Mouse (Mus musculus): ENCODE measurements at regions not wholly inside any gene's neighbourhood (a gene's known extent, or its start where the extent isn't known, plus 50 kb on each side); places are given as distances from the start of the nearest gene placed in this dataset.
A peak's percentile ranks its signal among the peaks of the same experiment; 100 is the strongest.

DNA sequence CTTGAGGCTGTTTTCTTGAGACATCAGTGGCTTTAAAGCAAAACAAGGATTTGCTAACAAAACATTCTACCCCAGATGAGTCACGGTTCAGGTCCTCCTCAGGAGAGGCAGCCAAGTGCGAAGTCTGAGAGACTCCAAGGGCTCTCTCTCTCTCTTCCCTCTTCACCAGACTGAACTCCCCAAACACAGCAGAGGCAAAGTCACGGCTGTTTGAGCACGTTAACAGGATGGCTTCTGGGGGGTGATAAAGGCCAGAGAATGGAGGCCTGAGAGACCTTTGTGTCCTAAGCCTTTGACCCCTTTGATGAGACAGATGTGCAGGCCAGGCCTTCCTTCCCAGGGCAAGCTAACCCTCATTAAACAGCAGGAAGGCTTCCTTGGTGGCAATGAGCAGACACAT, 122.7 kb upstream of the Rcn1 start:
- Histone ChIP-seq H3K4me3 (ENCODE audit: low read depth, low read length) (no peak overlapping the region), H3K36me3 (ENCODE audit: control insufficient read depth, insufficient read depth) (no peaks in the 10 kb centered on the region), H3K27ac (ENCODE audit: low read depth, low read length) (no peak overlapping the region), H3K9me3 (ENCODE audit: control insufficient read depth) (no peaks in the 10 kb centered on the region), H3K27me3 (replicated peaks; ENCODE audit: control insufficient read depth, insufficient read depth, low read length) (no peaks in the 10 kb centered on the region), H3K4me2 (replicated peaks; ENCODE audit: low read depth) (no peak overlapping the region), H3K4me1 (replicated peaks; ENCODE audit: control insufficient read depth, insufficient read depth, low read length) (no peaks in the 10 kb centered on the region), H3K9ac (ENCODE audit: low read depth, low read length) (no peak overlapping the region)
- ATAC-seq = no peak
- no peak for TF ChIP-seq CTCF (IDR thresholded peaks at IDR 0.05; ENCODE audit: low read depth)
- WGBS = 30% methylated on average over 4 of the region's 4 CpGs

DNA sequence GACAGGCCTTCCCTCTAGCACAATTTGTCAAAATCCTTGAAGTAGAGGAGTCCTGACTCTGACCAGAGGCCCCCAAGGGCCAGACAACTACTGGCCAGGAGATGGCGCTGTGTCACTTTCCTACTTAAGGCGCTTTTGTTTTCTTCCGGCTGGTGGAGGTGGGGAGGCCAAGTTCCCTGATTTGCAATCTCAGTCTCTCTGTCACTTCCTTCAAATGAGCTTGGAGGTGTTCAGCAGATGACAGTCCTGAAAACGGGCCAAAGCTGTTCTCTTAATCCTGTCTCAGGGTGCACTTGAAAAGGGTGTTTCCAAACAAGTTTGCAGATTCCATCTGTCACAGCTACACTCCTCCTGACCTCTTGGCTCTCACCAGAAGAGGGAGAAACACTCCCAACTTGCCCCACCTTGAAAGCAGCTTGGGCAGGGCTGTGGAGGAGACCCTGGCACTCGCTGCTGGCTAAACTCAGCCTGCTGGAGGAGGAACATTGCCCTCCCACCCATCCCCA, 124.2 kb upstream of the Rcn1 start:
- TF ChIP-seq CTCF (IDR thresholded peaks at IDR 0.05; ENCODE audit: low read depth) = peak; percentile 73
- Histone ChIP-seq H3K4me3 (ENCODE audit: low read depth, low read length) (no peak overlapping the region), H3K4me2 (replicated peaks; ENCODE audit: low read depth) (no peak overlapping the region), H3K9ac (ENCODE audit: low read depth, low read length) (no peak overlapping the region), H3K27ac (ENCODE audit: low read depth, low read length) (no peak overlapping the region), H3K27me3 (replicated peaks; ENCODE audit: control insufficient read depth, insufficient read depth, low read length) (no peaks in the 10 kb centered on the region), H3K4me1 (replicated peaks; ENCODE audit: control insufficient read depth, insufficient read depth, low read length) (no peaks in the 10 kb centered on the region), H3K36me3 (ENCODE audit: control insufficient read depth, insufficient read depth) (no peaks in the 10 kb centered on the region), H3K9me3 (ENCODE audit: control insufficient read depth) (no peaks in the 10 kb centered on the region)
- 7% methylated on average over 5 of the region's 5 CpGs for WGBS
- no peak for ATAC-seq

DNA sequence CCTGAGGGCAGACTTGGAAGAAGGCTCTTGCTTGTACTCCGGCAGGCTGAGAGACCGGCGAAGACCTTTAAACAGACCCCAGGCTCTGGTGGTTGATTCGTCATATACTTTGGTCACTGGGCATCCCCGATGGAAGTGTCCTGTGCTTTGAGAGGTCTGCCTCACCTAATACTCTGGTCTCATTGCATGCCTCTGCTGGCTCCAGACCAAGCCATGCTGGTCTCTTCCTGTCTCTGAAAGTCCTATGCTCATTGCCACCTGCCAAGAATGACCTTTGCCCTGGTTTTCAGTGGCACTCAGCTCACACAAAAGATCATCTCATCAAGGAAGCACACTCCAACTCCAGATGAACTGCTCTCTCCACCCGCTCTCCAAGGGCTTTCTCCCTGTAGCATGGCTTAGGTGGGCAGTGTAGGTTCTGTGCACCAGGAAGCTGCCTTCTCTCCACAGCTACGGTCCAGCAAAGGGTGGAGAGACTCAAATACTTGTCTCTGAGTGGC, 126.0 kb upstream of the Rcn1 start:
- no peak overlapping the region for H3K4me2 ChIP-seq (replicated peaks; ENCODE audit: low read depth)
- WGBS = 75% methylated on average over 7 of the region's 7 CpGs
- H3K4me3 ChIP-seq (ENCODE audit: low read depth, low read length) = no peak overlapping the region
- H3K36me3 ChIP-seq (ENCODE audit: control insufficient read depth, insufficient read depth) = no peaks in the 10 kb centered on the region
- TF ChIP-seq CTCF (IDR thresholded peaks at IDR 0.05; ENCODE audit: low read depth) = no peak
- no peaks in the 10 kb centered on the region for H3K9me3 ChIP-seq (ENCODE audit: control insufficient read depth)
- no peak for ATAC-seq
- H3K27me3 ChIP-seq (replicated peaks; ENCODE audit: control insufficient read depth, insufficient read depth, low read length) = no peaks in the 10 kb centered on the region
- no peak overlapping the region for H3K9ac ChIP-seq (ENCODE audit: low read depth, low read length)
- H3K4me1 ChIP-seq (replicated peaks; ENCODE audit: control insufficient read depth, insufficient read depth, low read length) = no peaks in the 10 kb centered on the region
- no peak overlapping the region for H3K27ac ChIP-seq (ENCODE audit: low read depth, low read length)

DNA sequence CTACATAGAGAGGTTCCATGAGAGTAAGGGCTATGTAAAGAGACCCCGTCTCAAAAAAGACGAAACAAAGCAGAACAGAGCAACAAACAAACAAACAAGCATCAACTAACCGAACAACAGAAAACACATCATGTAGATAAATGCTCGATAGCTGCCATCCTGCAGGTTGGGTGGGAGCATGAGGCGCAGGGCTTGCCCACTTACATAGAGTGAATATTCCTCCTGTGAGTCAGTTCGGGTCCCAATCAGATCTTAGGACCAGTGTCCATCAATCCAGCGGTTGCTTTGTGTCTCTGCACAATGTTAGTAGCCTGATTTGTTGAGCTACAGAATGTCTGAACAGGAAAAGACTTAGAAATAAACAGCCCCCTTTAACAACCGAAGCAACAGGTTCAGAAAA, 129.4 kb upstream of the Rcn1 start:
- 90% methylated on average over 8 of the region's 8 CpGs for WGBS
- ATAC-seq = no peak
- TF ChIP-seq CTCF (IDR thresholded peaks at IDR 0.05; ENCODE audit: low read depth) = no peak

DNA sequence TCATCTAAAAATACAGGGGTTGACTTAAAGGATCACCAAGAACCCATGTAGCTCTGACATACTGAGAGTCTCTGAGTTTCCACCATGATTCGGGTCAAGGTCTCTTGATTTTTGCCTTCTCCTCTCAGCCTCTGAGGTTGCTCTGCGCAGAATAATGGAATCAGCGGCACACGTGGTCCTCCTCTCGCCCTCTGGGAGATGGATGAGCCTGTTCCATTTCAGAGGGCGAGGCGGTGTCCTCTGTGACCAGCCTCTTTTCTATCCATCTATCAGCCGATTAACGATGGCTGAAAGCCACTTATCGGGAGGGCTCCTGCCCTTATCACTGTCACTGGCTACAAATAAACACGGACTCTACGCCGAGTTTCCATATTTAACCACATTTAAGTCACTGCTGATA, 124.6 kb upstream of the Pax6 start:
- no peak overlapping the region for H3K4me3 ChIP-seq (ENCODE audit: low read depth, low read length)
- H3K4me2 ChIP-seq (replicated peaks; ENCODE audit: low read depth) = no peak overlapping the region
- no peak for TF ChIP-seq CTCF (IDR thresholded peaks at IDR 0.05; ENCODE audit: low read depth)
- 71% methylated on average over 13 of the region's 13 CpGs for WGBS
- H3K4me1 ChIP-seq (replicated peaks; ENCODE audit: control insufficient read depth, insufficient read depth, low read length) = no peaks in the 10 kb centered on the region
- no peaks in the 10 kb centered on the region for H3K27me3 ChIP-seq (replicated peaks; ENCODE audit: control insufficient read depth, insufficient read depth, low read length)
- no peaks in the 10 kb centered on the region for H3K9me3 ChIP-seq (ENCODE audit: control insufficient read depth)
- H3K9ac ChIP-seq (ENCODE audit: low read depth, low read length) = no peak overlapping the region
- H3K36me3 ChIP-seq (ENCODE audit: control insufficient read depth, insufficient read depth) = no peaks in the 10 kb centered on the region
- H3K27ac ChIP-seq (ENCODE audit: low read depth, low read length) = no peak overlapping the region
- ATAC-seq = no peak

More for the DNA sequence above, 129.4 kb upstream of the Rcn1 start:
- H3K4me1 ChIP-seq (replicated peaks; ENCODE audit: control insufficient read depth, insufficient read depth, low read length) = no peaks in the 10 kb centered on the region
- H3K36me3 ChIP-seq (ENCODE audit: control insufficient read depth, insufficient read depth) = no peaks in the 10 kb centered on the region
- H3K4me3 ChIP-seq (ENCODE audit: low read depth, low read length) = no peak overlapping the region
- no peaks in the 10 kb centered on the region for H3K27me3 ChIP-seq (replicated peaks; ENCODE audit: control insufficient read depth, insufficient read depth, low read length)
- H3K27ac ChIP-seq (ENCODE audit: low read depth, low read length) = no peak overlapping the region
- H3K4me2 ChIP-seq (replicated peaks; ENCODE audit: low read depth) = no peak overlapping the region
- H3K9ac ChIP-seq (ENCODE audit: low read depth, low read length) = no peak overlapping the region
- no peaks in the 10 kb centered on the region for H3K9me3 ChIP-seq (ENCODE audit: control insufficient read depth)

DNA sequence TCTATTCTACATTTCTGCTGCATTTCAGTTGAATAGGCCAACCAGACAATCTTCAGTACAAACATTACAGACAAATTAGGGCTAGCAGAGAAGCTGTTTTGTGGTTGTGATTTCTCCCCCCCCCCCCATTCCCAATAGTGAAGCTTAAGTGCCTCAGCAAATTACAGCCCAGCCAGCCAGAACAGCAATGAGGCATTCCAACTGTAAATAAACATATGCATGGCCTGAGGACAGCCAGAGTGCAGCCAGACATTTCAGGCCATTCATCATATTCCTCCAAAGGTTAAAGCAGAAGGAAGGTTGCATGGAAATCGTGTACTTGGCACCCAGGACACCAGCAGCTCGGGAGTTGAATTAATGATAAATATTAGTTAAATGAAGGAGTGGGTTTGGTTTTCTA, 116.6 kb upstream of the Pax6 start:
- Histone ChIP-seq H3K27ac (ENCODE audit: low read depth, low read length) (no peak overlapping the region), H3K4me3 (ENCODE audit: low read depth, low read length) (no peak overlapping the region), H3K36me3 (ENCODE audit: control insufficient read depth, insufficient read depth) (no peaks in the 10 kb centered on the region), H3K27me3 (replicated peaks; ENCODE audit: control insufficient read depth, insufficient read depth, low read length) (no peaks in the 10 kb centered on the region), H3K4me1 (replicated peaks; ENCODE audit: control insufficient read depth, insufficient read depth, low read length) (no peaks in the 10 kb centered on the region), H3K9ac (ENCODE audit: low read depth, low read length) (no peak overlapping the region), H3K9me3 (ENCODE audit: control insufficient read depth) (no peaks in the 10 kb centered on the region), H3K4me2 (replicated peaks; ENCODE audit: low read depth) (no peak overlapping the region)
- 67% methylated on average over 2 of the region's 2 CpGs for WGBS
- no peak for TF ChIP-seq CTCF (IDR thresholded peaks at IDR 0.05; ENCODE audit: low read depth)
- no peak for ATAC-seq

DNA sequence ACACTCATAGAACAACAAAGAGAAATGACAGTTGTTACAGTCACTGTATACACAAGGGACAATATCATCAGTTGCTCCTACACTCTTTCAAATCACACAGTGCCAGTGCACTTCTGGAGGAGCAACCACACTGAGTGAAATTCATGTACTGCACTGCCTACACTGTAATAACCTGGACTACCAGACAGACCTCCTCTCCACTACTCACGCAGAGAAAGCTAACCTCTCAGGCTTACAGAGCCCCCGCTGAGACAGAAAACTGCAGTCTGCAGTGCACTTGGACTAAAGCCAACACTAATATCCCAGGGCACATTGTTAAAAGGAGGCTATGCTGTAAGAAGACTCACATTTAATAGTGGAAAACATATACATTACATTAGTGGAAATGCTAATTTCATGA, 81.9 kb upstream of the Pax6 start:
- H3K27ac ChIP-seq (ENCODE audit: low read depth, low read length) = no peak overlapping the region
- no peak overlapping the region for H3K9ac ChIP-seq (ENCODE audit: low read depth, low read length)
- no peak for TF ChIP-seq CTCF (IDR thresholded peaks at IDR 0.05; ENCODE audit: low read depth)
- WGBS = 41% methylated on average over 2 of the region's 2 CpGs
- no peak overlapping the region for H3K4me2 ChIP-seq (replicated peaks; ENCODE audit: low read depth)
- no peaks in the 10 kb centered on the region for H3K36me3 ChIP-seq (ENCODE audit: control insufficient read depth, insufficient read depth)
- no peak for ATAC-seq
- H3K4me3 ChIP-seq (ENCODE audit: low read depth, low read length) = no peak overlapping the region
- no peaks in the 10 kb centered on the region for H3K9me3 ChIP-seq (ENCODE audit: control insufficient read depth)
- H3K4me1 ChIP-seq (replicated peaks; ENCODE audit: control insufficient read depth, insufficient read depth, low read length) = no peaks in the 10 kb centered on the region
- H3K27me3 ChIP-seq (replicated peaks; ENCODE audit: control insufficient read depth, insufficient read depth, low read length) = no peaks in the 10 kb centered on the region

All from intestine, postnatal 0 days (tissue).